Mouse (Mus musculus) brain, embryonic 14.5 days (tissue): ENCODE results near the gene Sdk1.

Source experiments
- CTCF ChIP-seq: fragments of 200-500 bp; IDR thresholded peaks from 2 replicates; pipeline ENCODE4 v1.5.1; 2012; ENCODE audit warnings: inconsistent platforms, mild to moderate bottlenecking, moderate library complexity, borderline replicate concordance; ENCODE audit not compliant: insufficient read depth, insufficient read length; ENCODE audit errors: extremely low read depth
- POLR2A ChIP-seq: fragments of 200-500 bp; IDR thresholded peaks from 2 replicates; pipeline ENCODE4 v1.6.1; 2012; ENCODE audit warnings: mild to moderate bottlenecking, inconsistent platforms, borderline replicate concordance; ENCODE audit not compliant: poor library complexity, insufficient read depth, insufficient read length, severe bottlenecking; ENCODE audit errors: extremely low read depth

DNA sequence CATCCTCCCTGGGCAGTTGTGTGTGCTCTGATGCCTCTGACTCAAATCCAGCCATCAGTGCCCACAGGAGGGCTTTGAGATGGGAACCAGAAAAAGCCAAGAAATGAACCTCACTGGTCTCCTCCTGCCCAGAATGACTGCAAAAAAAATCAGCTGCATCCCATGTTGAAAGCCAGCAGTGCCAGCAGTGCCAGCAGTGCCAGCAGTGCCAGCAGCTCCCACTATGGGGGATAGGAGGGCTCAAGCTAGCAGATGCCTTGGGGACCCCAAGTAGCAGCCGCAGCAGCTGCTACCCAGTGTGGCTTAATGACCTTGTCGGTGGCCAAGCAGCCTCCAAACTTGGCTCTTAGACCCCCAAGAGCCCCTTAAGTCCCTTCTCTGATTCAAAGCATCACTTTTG, 1001.8 kb downstream of the Sdk1 start:
- TF ChIP-seq CTCF, result no peak
- TF ChIP-seq POLR2A, result no peak
